In the genomic region with DNA sequence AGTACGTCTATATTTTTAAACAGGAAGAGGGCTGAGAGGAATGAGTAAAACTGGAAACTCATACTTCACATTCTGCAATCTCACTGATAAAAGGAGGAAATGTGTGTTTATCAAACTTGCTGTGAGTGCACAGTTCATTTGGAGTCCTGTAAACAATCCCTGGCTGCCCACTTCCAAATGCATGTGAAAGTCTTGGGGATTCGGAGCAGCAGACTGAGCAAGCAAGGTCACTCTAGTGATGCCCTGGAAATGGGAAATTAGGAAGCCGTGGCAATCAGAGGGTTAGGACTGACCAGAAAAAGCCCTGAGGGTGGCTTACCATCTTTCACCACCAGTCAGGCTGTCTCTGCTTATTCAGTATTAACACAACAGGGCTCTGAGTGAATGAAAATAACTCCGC, we compare ENCODE assay signal across 7 mouse cellular contexts. TPM values are rescaled to one million over a fixed set of nuclear protein-coding genes. Genes with fewer than 3 reads are reported as not detected.
DNase-seq lines count a peak whose midpoint lies in the region; ATAC-seq and TF ChIP-seq lines count a peak whose summit lies in the region.

No protein-coding gene starts in this region.

- no peak for ATAC-seq in heart, embryonic 15.5 days (replicated peaks; ENCODE audit: insufficient number of reproducible peaks, insufficient read depth, low FRiP score, low read depth)
- ATAC-seq in forebrain, embryonic 14.5 days = no peak
- peak; percentile 42; the same call in 1 of the 2 replicates for ATAC-seq in kidney, embryonic 16.5 days (ENCODE audit: low FRiP score, low TSS enrichment)

- H3K9ac ChIP-seq in heart, embryonic 15.5 days = 0 out of 2 replicates have a peak overlapping the region, but pooled peaks have one; percentile 10
- H3K9ac ChIP-seq in heart, adult 2 months (ENCODE audit: low read depth, low read length) = no peak overlapping the region
- peak overlapping the region; percentile 6; the same call in 1 of the 2 replicates for H3K9ac ChIP-seq in forebrain, embryonic 14.5 days (ENCODE audit: low read length)
- H3K9ac ChIP-seq in kidney, embryonic 16.5 days (replicated peaks; ENCODE audit: low read length) = no peak overlapping the region

- no peak for TF ChIP-seq EP300 in heart, adult 2 months (IDR thresholded peaks at IDR 0.05; ENCODE audit: insufficient read depth, low read depth, low read length)

- DNase-seq in heart, adult 2 months = no peak
- DNase-seq in forebrain, embryonic 14.5 days (ENCODE audit: low spot score) = no peak
- DNase-seq in lung, postnatal 10 days = peak; percentile 55
- DNase-seq in adipocyte (ENCODE audit: low spot score) = no peak
- no peak for DNase-seq in layer of hippocampus, postnatal 10 days (ENCODE audit: low spot score in 2 of 2)

- intact Hi-C loops in heart, adult 2 months (cut with DNase I) = no loop called here

- H3K4me3 ChIP-seq in heart, embryonic 15.5 days = no peak overlapping the region
- H3K4me3 ChIP-seq in heart, adult 2 months = no peak overlapping the region
- no peak overlapping the region for H3K4me3 ChIP-seq in forebrain, embryonic 14.5 days (ENCODE audit: low read depth, low read length)
- H3K4me3 ChIP-seq in kidney, embryonic 16.5 days (ENCODE audit: low read length) = no peak overlapping the region

- no peak for TF ChIP-seq CTCF in heart, adult 2 months (IDR thresholded peaks at IDR 0.05)

- 48% methylated on average over 4 of the region's 4 CpGs for WGBS in heart, embryonic 15.5 days
- WGBS in heart, adult 2 months = 48% methylated on average over 4 of the region's 4 CpGs
- WGBS in forebrain, embryonic 14.5 days = 19% methylated on average over 4 of the region's 4 CpGs
- 46% methylated on average over 4 of the region's 4 CpGs for WGBS in kidney, embryonic 16.5 days

- no peak overlapping the region for H3K4me2 ChIP-seq in heart, embryonic 15.5 days
- 0 out of 2 replicates have a peak overlapping the region, but pooled peaks have one; percentile 8 for H3K4me2 ChIP-seq in forebrain, embryonic 14.5 days (ENCODE audit: low read length)
- H3K4me2 ChIP-seq in kidney, embryonic 16.5 days (replicated peaks; ENCODE audit: low read depth, low read length) = no peak overlapping the region

- no peak overlapping the region for H3K27ac ChIP-seq in heart, embryonic 15.5 days
- H3K27ac ChIP-seq in heart, adult 2 months = no peak overlapping the region
- no peak overlapping the region for H3K27ac ChIP-seq in forebrain, embryonic 14.5 days (ENCODE audit: low read depth, low read length)
- peak overlapping the region; percentile 79 for H3K27ac ChIP-seq in kidney, embryonic 16.5 days (ENCODE audit: low read length)

- H3K79me2 ChIP-seq in heart, adult 2 months (replicated peaks; ENCODE audit: control insufficient read depth, insufficient read depth, low read length) = no peaks in the 10 kb centered on the region

- no peak for TF ChIP-seq POLR2A in heart, adult 2 months (IDR thresholded peaks at IDR 0.05; ENCODE audit: insufficient read depth, low read depth, low read length)

- no peaks in the 10 kb centered on the region for H3K27me3 ChIP-seq in heart, embryonic 15.5 days
- no peaks in the 10 kb centered on the region for H3K27me3 ChIP-seq in heart, adult 2 months (ENCODE audit: control insufficient read depth, insufficient read depth, low read length)
- no peaks in the 10 kb centered on the region for H3K27me3 ChIP-seq in forebrain, embryonic 14.5 days (replicated peaks; ENCODE audit: control insufficient read depth, insufficient read depth, low read length)
- no peaks in the 10 kb centered on the region for H3K27me3 ChIP-seq in kidney, embryonic 16.5 days (ENCODE audit: insufficient read depth, low read length)

- H3K9me3 ChIP-seq in heart, embryonic 15.5 days (replicated peaks) = no peaks in the 10 kb centered on the region
- no peaks in the 10 kb centered on the region for H3K9me3 ChIP-seq in forebrain, embryonic 14.5 days (replicated peaks; ENCODE audit: control insufficient read depth, low read length)
- H3K9me3 ChIP-seq in kidney, embryonic 16.5 days (ENCODE audit: low read length) = no peaks in the 10 kb centered on the region

- no peaks in the 10 kb centered on the region for H3K36me3 ChIP-seq in heart, embryonic 15.5 days
- H3K36me3 ChIP-seq in heart, adult 2 months (ENCODE audit: control insufficient read depth, insufficient read depth, low read length) = no peaks in the 10 kb centered on the region
- H3K36me3 ChIP-seq in forebrain, embryonic 14.5 days (ENCODE audit: control insufficient read depth, insufficient read depth, low read length) = no peaks in the 10 kb centered on the region
- H3K36me3 ChIP-seq in kidney, embryonic 16.5 days (ENCODE audit: insufficient read depth, low read length) = no peaks in the 10 kb centered on the region

- H3K4me1 ChIP-seq in heart, embryonic 15.5 days (replicated peaks) = peaks cover 2% of the 10 kb centered on the region; the same call in 1 of the 2 replicates
- no peaks in the 10 kb centered on the region; the same call in 1 of the 2 replicates for H3K4me1 ChIP-seq in heart, adult 2 months (ENCODE audit: control insufficient read depth, insufficient read depth, low read length)
- peaks cover 11% of the 10 kb centered on the region for H3K4me1 ChIP-seq in forebrain, embryonic 14.5 days (ENCODE audit: control insufficient read depth, insufficient read depth, low read length)
- 0 out of 2 replicates have a peak, but pooled peaks cover 4% of the 10 kb centered on the region for H3K4me1 ChIP-seq in kidney, embryonic 16.5 days (ENCODE audit: insufficient read depth, low read length)

RNA-seq across cellular contexts. Expression of gene Dph6, which starts 30.1 kb away (rescaled TPM):
- polyA plus RNA-seq in heart, embryonic 15.5 days (2015; fragmentation: Nextera tagmentation; extraction: Ambion mirVana) = 13.7 and 15.2 TPM in 2 replicates
- 1 to 10 TPM; 6.3 to 7.3 TPM for total RNA-seq in heart, adult 2 months (2021)
- 6.9 and 12.4 TPM in 2 replicates for polyA plus RNA-seq in heart, adult 2 months (2012; rRNA removed)
- 16.1 and 18.4 TPM in 2 replicates for polyA plus RNA-seq in forebrain, embryonic 14.5 days (2014; fragmentation: Nextera tagmentation; extraction: Ambion mirVana)
- 27.3 and 30.3 TPM in 2 replicates for polyA plus RNA-seq in kidney, embryonic 16.5 days (2015; fragmentation: Nextera tagmentation; extraction: Ambion mirVana)
- 10 to 100 TPM; 16.4 TPM for total RNA-seq in layer of hippocampus, postnatal 10 days (2021)

Comparison
In these comparisons a context has a peak if more than half of its experiments do, and no peak if none do; other contexts are left out.
1. H3K9ac ChIP-seq: peak in heart, embryonic 15.5 days (single experiment) and forebrain, embryonic 14.5 days (single experiment); none in heart, adult 2 months (single experiment) and kidney, embryonic 16.5 days (single experiment).